Mouse (Mus musculus): ENCODE results near the gene Tmem125.

- TF ChIP-seq POLR2A (IDR thresholded peaks at IDR 0.05; ENCODE audit: control insufficient read depth, low read depth, low read length) (no peak), CTCF (IDR thresholded peaks at IDR 0.05; ENCODE audit: control insufficient read depth, insufficient read depth, insufficient replicate concordance, low read depth, low read length) (no peak)
Observed at GRCm38 (mm10) chr4:118543158-118543530, 700 bp downstream of the Tmem125 start.
